Mouse (Mus musculus): ENCODE measurements around the gene Phf13. TPM values are rescaled to one million over a fixed set of nuclear protein-coding genes. Genes with fewer than 3 reads are reported as not detected.
"Not testable (repeated sequence)": the region's sequence is repeated elsewhere in the genome, so short reads cannot be mapped to it uniquely, and the experiment has no call there.

Phf13 gene
- total RNA-seq (2021), result 10 to 100 TPM; 11.7 to 12.5 TPM

DNA sequence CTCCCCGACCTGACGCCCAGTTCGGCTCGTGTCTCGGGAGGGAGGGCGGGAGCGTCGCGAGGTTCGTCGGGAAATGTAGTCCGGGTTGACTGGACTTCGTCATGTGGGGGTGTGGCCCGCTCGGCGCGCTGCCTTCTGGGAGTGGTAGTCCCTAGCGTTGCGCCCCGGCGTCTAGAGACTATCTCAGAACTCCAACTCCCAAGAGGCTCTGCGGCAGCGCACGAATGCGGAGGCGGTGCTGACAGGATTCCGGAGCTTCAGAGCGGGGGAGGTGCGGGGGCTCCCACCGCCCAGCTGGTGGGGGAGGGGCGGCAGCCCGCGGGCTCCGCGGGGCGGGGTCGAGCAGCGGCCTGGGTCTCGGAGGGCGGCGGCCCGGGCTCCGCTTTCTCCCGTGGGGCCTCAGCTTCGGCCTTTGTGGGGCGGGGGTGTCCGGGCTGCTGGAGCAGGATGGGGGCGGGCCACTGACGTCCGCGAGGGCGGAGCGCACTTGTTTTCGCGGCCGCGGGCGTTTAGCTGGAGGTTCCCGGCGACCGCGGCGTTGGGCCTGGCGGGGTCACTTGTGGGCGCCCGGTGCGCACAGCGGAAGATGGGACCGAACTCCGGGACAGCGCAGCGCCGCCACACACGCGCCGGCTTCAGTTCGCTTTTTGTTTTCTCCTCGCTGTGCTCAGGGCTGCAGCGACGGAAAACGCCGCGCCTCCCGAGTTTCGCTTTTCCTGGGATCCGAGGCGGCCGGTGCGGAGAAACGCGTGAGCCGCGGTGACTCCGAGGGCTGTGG is at the start of gene Phf13:
TSS of gene Phf13 (minus strand) at position 86 of the 778 bp plus-strand sequence.
- DNase-seq (ENCODE audit: extremely low spot score in 1 of 2, low spot score in 1 of 2), result peak; percentile 91 to 94

DNA sequence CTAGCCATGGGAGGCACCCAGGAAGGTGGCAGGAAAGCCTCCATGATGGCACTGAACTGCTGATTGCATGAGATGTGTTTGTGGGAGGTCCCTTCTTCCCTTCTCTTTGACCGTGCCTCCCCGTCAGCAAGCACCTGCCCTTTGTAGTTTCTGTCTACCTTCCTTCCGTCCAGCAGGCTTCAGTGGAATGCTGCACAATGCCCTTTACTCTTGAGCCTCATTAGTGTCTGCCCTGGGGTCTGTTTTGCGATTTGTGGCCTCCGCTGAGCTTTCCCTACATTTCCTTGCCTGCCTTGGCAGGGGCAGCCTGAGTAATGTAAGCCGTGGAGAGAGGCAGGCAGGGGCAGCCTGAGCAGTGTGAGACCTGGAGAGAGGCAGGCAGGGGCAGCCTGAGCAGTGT is 48.6 kb upstream of the Phf13 start:
- no peak for DNase-seq (ENCODE audit: extremely low spot score in 1 of 2, low spot score in 1 of 2)

DNA sequence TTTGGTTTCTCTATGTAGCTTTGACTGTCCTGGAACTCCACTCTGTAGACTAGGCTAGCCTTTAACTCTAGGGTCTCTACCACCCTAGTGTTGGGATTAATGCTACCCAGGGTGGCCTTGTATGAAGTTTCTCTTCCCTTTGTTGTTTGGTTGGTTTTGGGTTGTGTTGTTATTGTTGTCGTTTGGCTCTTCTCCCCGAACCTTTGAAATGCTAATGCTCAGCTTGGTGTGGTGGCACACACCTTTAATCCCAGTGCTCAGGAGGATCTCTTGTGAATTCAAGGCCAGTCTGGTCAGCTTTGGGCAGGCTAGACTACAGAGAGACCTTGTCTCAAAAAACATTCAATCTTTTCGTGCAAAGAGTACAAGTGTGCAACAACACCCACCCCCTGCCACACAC is 47.1 kb upstream of the Phf13 start:
- no peak for DNase-seq (ENCODE audit: extremely low spot score in 1 of 2, low spot score in 1 of 2)

DNA sequence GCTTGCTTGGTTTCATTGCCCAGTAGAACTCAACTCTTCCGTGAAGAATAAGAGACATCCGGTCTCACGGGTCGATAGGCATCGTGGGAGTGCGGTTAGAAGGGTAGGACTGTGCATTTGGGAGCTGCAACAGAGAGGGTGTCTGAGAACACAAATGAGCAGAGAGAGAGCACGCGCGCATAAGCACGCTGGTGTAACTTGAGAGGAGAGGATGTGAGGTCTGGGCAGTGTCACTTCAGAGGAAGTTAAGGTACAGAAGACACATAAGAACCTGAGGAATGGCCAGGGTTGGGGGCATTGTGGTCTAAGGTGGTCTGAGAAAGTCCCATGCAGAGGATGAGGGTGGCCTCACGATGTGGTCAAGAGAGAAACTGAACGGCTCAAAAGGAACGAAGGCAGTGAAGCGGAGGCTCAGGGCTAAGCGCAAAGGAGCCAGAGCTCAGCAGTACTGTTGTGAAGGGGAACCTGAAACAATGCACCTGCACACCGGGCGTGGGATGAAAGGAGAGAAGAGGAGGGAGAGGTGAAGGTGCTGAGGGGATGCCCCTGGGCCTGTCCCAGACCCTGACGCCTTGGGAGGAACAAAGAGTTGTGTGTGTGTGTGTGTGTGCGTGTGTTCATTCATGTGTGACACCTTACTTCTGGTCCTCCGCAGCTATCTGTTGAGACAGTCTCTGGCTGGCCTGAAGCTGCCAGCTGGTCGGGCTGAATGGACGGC is 46.0 kb upstream of the Phf13 start:
- DNase-seq (ENCODE audit: extremely low spot score in 1 of 2, low spot score in 1 of 2), result no peak

DNA sequence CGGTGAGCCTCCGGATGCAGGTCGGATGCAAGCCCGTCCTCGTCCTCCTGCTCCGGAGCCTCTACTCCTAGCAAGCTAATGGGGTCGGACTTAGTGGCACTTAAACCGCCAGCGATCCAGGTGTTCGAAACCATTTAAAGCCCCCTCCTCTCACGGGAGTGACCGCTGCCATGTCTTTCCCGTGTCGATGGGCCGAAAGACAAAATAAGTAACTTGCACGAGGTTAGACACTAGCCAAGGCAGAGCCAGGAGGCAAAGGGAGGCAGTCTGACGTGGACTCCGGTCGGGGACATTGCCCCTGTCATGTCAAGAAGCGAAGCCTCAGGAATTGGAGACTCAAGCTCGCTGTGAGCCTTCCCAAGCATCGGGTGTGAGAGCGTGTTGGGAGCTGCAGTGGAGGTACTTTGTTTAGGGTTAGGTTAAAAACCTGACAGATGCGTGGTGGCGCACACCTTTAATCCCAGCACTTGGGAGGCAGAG is 43.8 kb upstream of the Phf13 start:
- DNase-seq (ENCODE audit: extremely low spot score in 1 of 2, low spot score in 1 of 2), result no peak

DNA sequence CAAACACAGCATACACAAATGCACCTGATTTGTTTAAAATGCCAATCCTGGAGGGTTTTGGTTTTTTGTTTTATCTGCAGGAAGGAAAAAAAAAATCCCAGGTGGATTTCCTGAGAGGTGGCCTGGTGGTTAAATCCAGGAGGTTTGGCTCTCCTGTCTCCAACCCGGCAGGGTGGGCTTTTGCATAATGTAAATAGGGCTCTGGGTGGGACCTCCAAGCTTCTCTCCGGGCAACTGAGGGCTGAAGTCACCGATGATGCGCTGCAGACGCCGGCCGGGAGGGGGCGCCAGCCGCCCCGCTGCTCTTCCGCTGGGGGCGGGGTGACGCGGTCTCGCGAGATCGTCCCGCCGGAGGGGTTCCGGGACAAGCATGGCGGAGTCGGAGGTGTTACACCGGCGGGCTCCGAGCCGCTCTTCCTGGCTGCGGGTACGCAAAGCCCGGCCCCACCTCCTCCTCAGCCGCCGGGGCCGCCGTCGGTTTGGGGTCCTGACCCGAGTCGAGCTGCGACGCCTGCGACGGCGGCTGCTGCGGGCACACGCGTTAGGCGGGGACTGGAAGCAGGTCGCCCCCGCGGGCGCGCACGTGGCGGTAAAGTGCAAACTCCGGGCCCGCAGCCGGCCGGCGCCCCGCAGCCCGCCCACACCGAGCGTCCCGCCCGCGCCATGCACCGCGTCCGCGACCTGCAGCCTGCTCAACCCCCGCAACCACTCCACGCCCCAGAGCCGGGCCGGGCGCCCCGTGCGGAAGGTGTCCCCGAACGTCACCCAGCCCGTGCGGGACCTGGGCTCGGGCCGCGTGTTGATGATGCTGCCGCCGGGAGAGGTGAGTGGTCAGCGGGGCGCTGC is 43.1 kb upstream of the Phf13 start, which contains the start of gene Nol9:
TSS of gene Nol9 (plus strand) at position 337 of the 846 bp plus-strand sequence.
- DNase-seq (ENCODE audit: extremely low spot score in 1 of 2, low spot score in 1 of 2), result peak; percentile 95 to 97

DNA sequence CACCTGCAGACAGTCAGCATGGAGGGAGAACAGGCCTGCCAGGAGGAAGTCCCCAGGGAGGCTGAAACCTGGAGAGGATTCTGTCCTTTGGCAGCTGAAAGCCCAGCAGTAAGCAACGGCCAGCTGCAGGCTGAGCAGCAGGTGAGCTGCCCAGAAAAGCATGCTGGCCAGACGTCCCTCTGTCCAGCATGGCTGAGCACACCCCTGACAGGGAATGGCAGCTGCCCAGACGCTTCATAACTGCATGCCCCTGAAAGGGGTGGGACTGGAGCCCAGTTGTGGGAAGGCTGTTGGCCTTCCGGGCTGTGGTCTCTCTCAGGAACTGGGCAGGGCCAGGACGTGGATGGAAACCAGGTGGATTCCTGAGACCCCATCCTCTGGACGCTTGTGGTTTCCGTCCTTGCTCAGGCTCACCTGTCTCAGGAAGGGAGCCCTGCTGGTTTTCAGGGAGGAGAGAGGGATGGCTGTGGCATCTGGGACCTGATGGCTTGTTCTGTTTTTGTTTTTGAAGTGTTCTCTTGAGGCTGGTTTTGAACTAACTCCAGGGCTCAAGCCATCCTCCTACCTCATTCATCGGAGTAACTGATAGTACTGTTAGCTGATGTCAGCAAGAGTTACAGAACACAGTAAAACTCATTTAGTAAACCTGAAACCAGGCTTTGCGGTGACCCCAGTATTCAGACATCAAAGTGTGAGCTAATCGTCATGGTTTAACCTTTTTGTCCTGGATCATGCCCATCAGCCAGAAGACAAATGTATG is 42.3 kb upstream of the Phf13 start, which contains the start of gene Tas1r1:
TSS of gene Tas1r1 (minus strand) at position 344 of the 760 bp plus-strand sequence.
- no peak for DNase-seq (ENCODE audit: extremely low spot score in 1 of 2, low spot score in 1 of 2)

DNA sequence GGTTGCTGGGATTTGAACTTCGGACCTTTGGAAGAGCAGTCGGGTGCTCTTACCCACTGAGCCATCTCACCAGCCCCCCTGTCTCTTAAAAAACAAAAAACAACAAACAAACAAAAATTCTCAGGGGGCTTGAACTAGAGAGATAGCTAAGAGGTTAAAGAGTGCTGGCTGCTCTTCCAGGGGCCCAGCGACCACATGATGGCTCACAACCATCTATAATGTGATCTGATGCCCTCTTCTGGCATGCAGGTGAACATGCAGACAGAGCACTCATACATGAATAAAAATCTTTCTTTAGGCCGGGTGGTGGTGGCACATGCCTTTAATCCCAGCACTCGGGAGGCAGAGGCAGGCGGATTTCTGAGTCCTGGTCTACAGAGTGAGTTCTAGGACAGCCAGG is 40.4 kb upstream of the Phf13 start:
- not testable (repeated sequence) for DNase-seq (ENCODE audit: extremely low spot score in 1 of 2, low spot score in 1 of 2)

DNA sequence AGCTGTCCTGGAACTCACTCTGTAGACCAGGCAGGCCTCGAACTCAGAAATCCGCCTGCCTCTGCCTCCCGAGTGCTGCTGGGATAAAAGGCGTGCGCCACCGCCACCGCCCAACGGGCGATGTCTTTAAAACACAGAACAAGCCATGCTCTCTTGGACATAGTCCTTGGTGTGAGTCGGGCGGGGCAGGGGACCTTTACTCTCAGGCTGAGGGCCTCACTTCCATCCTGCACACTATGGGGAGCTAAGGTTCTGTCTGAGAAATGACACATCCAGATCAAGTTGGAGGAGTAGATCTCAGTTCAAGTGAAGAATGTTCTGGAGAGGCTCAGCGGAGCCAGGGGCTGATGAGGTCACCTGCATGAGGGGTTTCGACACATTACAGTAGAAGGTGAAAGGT is 36.9 kb upstream of the Phf13 start:
- DNase-seq (ENCODE audit: extremely low spot score in 1 of 2, low spot score in 1 of 2), result no peak

DNA sequence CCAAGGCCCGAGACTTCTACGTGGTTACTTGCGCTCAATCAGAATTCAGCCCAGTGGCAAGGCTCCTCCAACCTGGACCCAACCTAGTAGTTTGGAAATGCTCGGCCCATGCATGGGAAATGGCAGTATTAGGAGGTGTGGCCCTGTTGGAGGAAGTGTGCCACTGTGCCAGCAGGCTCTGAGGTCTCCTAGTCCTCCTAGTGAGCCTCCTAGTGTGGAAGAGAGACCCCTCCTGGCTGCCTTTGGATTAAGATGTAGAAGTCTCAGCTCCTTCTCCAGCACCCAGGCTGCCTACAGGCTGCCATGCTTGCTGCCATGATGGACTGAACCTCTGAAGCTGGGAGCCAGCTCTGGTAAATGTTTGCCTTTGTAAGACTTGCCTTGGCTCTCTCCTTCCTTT is 33.9 kb upstream of the Phf13 start:
- DNase-seq (ENCODE audit: extremely low spot score in 1 of 2, low spot score in 1 of 2), result no peak

DNA sequence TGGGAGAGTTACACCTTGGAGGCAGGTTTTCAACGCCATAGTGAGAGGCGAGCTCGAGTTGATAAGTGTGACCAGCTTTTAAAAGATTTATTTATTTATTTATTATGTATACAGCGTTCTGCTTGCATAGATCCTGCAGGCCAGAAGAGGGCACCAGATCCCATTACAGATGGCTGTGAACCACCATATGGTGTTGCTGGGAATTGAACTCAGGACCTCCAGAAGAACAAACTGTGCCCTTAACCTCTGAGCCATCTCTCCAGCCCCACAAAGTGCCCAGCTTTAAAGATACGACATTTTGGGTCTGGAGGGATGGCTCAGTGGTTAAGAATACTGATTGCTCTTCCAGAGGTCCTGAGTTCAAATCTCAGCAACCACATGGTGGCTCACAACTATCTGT is 33.0 kb upstream of the Phf13 start:
- DNase-seq (ENCODE audit: extremely low spot score in 1 of 2, low spot score in 1 of 2), result no peak

DNA sequence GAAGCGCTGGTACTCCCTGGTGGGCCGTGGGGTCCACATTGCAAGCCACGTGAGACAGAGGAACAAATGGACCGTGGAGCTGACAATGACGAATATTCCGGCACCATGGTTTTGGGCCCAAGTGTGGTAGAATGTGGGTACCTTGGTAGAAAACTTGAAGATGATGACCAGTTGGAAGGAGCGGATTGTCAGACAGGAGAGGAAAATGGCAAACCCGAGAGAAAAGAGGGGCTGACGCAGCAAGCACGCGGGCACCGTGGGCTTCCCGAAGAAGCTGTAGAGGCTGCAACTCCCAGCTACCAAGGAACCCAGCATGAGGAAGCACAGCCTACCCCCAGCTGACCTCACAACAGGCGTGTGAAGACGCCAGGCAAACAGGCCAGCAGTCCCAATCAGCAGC is 32.4 kb upstream of the Phf13 start:
- DNase-seq (ENCODE audit: extremely low spot score in 1 of 2, low spot score in 1 of 2), result no peak

DNA sequence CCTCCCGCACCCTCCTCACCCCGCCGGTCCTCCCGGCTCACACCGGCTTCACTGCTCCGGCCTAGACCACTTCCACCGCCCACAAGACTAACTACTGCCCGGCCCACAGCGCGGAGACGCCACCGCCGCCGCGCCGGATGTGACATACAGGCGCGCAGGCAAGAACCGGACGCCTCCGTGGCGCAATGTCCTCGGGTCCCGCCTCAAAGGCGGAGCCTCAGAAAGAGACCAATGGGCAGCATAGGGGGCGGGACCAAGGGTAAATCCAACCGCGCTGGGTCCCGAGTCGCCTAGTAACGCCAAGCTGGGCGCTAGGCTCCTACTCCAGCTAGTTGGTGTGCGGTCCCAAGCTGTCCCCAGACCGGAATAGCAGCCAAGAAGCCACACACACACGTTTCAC is 31.5 kb upstream of the Phf13 start, which contains the start of gene Zbtb48:
TSS of gene Zbtb48 (minus strand) at position 148 of the 400 bp plus-strand sequence.
- DNase-seq (ENCODE audit: extremely low spot score in 1 of 2, low spot score in 1 of 2), result peak; percentile 84 to 85

DNA sequence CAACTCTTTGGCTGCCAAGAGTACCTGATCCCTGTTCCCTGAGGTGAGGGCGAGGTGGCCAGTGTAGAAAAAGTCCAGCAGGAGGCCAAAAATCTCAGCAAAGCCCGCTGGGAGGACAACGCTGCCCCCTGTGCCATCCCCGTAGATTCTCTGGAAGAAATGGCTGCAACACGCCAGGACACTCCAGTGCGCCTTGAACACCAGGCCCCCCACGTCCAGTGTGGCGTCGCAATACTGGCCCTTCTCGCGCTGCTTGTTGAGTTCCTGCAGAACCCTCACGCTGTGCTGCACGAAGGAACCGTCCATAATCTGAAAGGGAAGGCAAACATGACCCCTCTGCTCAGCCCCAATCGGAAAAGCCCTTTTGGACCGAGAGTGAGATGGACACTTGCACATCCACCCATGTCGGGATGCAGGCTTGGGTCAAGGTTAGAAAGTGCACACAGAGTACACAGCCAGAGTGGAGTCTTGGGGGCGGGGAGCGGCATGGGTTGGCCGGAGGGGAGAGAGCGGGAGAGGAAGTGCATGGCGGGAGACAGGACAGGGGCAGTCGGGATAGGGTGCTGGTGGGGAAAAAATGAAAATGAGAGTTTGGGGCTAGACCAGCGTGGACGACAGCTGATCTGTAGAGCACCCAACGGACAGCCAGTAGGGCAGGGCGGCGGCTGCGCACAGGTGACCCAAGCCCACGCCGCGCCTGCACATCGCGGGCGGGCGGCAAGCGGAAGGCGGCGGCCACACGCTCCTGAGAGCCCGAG is 30.9 kb upstream of the Phf13 start:
- DNase-seq (ENCODE audit: extremely low spot score in 1 of 2, low spot score in 1 of 2), result no peak

DNA sequence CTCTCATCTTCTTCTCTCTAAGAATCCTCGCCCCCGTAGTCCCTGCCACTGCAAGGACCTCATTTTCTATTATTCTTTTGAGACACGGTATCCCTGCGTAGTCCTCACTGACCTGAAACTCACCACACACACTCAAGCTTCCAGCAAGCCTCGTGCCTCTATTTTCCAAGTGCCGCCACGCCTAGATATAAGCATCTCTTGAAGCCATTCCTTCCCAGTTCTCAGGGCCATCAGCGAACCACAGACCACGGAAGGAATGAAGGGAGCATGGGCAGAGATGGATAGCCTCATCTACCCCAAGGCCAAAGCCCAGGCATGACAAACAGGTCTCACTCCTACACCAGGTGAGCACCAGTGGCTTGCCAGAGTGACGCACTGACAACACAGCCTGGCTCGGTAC is 28.5 kb upstream of the Phf13 start:
- no peak for DNase-seq (ENCODE audit: extremely low spot score in 1 of 2, low spot score in 1 of 2)

DNA sequence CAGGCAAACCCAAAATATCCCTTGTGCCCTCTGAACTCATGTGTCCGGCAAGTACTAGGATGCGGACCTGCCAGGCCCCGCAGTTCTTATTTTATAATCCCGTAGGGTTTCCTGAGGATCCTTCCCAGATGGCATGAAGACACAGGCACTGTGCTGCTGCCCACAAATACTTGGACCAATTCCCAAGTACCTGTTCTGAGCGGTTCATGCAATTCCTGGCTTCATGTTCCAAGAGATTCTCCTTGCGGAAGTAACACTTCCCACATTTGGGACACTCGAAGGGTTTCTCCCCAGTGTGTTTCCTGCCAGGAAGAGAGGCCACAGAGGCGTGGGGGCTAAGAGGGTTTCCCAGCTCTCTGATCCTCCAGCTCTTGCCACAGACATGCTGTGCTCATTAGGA is 26.4 kb upstream of the Phf13 start:
- DNase-seq (ENCODE audit: extremely low spot score in 1 of 2, low spot score in 1 of 2), result no peak

DNA sequence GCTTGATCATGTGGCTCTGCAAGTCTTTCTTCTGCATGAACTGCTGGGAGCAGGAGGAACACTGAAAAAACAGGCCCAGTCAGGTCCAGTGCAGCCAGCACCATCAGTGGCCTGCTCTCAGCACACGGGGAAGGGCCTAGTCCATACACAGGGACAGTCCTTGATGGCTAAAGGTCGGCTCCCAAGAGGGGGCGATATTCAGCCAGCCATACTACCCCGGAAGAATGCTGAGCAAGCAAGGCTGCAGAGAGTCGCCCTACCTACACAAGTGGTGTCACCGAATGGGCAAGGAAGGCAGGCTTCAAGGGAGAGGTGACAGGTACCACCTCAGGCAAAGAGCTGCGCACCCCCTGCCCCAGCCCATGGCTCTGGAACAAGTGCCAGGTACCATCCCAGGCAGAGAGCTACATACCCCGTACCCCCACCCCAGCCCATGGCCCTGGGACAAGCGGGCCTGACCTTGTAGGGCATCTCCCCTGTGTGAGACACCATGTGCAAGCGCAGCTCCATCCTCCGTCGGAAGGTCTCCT is 25.6 kb upstream of the Phf13 start:
- no peak for DNase-seq (ENCODE audit: extremely low spot score in 1 of 2, low spot score in 1 of 2)

DNA sequence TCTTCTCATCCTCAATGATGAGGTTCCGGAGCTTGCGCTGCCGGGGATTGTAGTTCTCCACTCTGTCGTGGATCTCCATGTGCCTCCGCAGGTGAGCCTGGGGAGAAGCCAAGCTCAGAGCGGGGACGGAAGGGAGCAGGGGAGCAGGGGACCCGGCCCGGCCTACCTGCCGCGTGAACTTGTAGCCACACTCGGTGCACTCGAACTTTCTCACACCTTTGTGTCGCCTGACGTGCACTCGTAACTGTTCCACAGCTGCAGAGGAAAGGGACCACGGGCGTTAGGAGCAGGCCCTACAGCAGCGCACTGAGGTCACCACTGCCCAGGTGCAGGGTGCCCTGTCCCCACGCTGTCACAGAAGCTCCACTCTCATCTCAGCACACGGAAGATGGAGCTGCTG is 24.0 kb upstream of the Phf13 start:
- no peak for DNase-seq (ENCODE audit: extremely low spot score in 1 of 2, low spot score in 1 of 2)

DNA sequence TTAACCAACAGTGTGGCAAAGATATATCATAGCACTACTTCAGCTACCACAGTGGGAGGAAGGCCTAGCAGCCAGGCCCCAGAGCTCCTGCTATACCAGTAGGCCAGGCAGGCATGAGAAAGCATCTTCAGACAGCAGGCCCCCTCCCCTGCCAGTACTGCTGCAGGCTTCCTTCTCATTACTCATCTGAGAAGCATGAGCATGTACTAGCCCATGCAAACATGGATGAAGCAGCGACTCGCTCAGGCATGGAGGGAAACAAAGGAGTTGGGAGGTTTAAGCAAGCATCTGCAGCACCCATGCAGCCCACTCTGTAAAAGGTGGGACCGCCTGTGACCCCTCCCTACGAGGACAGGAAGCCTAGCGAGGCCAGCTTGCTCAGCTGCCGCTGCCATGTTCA is 23.0 kb upstream of the Phf13 start:
- DNase-seq (ENCODE audit: extremely low spot score in 1 of 2, low spot score in 1 of 2), result no peak
